Mouse (Mus musculus): Measurements from ENCODE around the gene Kat5.

DNA sequence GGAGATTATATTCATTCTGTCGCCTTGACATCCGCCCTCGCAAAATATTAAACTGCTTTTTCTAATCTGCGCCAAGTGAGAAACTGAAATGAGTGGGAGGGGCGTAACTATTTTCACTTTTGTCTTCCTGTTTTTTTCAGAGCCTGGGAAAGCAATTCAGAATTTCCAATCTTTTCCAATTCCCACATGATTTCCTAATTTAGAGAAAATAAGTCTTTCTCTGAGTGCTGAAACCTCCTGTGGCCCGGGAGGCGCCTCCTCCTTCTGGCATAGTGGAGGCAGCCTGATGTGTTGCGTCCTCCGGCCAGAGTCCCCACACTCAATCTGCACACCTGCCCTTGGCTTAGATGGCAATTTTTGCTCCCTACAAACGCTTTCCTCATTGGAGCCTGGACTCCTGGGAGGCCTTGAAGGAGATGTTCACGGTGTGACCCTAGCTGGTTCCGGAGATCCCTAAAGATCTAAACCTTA, 26.6 kb upstream of the Kat5 start:
- no peak for TF ChIP-seq CTCF (IDR thresholded peaks at IDR 0.05; ENCODE audit: borderline replicate concordance, insufficient read depth, low read depth, low read length)
- TF ChIP-seq POLR2A (IDR thresholded peaks at IDR 0.05; ENCODE audit: borderline replicate concordance, insufficient read depth, low read length) = no peak
